Mouse (Mus musculus) splenic B cell, adult 2 months (primary cell): ENCODE results near the gene Kcna5.

Source experiments
- DNase-seq: peaks from one replicate; pipeline ENCODE4 v3.0.0-alpha.2; 2011; ENCODE audit warnings: low read depth, low spot score
- H3K27me3 ChIP-seq: 2 replicates; pipeline ENCODE4 v1.6.1; 2012; ENCODE audit warnings: mild to moderate bottlenecking, low read length, moderate library complexity, mixed read lengths; ENCODE audit not compliant: control insufficient read depth, poor library complexity, insufficient read depth, severe bottlenecking
- H3K36me3 ChIP-seq: 2 replicates; pipeline ENCODE4 v1.6.1; 2012; ENCODE audit warnings: mild to moderate bottlenecking, low read length, moderate library complexity, mixed read lengths; ENCODE audit not compliant: control insufficient read depth, poor library complexity, insufficient read depth, severe bottlenecking

The Kcna5 gene

GRCm38 (mm10) chr6:126560036-126560435 lies 24.8 kb upstream of the Kcna5 start:
- no peaks in the 10 kb centered on the region for H3K36me3 ChIP-seq
- DNase-seq: no peak

GRCm38 (mm10) chr6:126558276-126558675 lies 23.1 kb upstream of the Kcna5 start:
- H3K36me3 ChIP-seq: no peaks in the 10 kb centered on the region
- no peak for DNase-seq
- no peaks in the 10 kb centered on the region for H3K27me3 ChIP-seq

More at GRCm38 (mm10) chr6:126560036-126560435, 24.8 kb upstream of the Kcna5 start:
- H3K27me3 ChIP-seq: no peaks in the 10 kb centered on the region

- Histone ChIP-seq H3K27me3 (no peaks in the 10 kb centered on the region), H3K36me3 (no peaks in the 10 kb centered on the region)
- DNase-seq: no peak
Measured at GRCm38 (mm10) chr6:126553812-126554211, 18.6 kb upstream of the Kcna5 start.

- no peaks in the 10 kb centered on the region for H3K36me3 ChIP-seq
- H3K27me3 ChIP-seq: no peaks in the 10 kb centered on the region
- peak; percentile 44 for DNase-seq
Measured at GRCm38 (mm10) chr6:126551862-126552395, 16.7 kb upstream of the Kcna5 start.

GRCm38 (mm10) chr6:126544107-126545036 lies 9.2 kb upstream of the Kcna5 start:
- H3K27me3 ChIP-seq: no peaks in the 10 kb centered on the region
- H3K36me3 ChIP-seq: no peaks in the 10 kb centered on the region
- no peak for DNase-seq

GRCm38 (mm10) chr6:126542724-126543123 lies 7.5 kb upstream of the Kcna5 start:
- Histone ChIP-seq H3K36me3 (no peaks in the 10 kb centered on the region), H3K27me3 (no peaks in the 10 kb centered on the region)
- no peak for DNase-seq

- H3K36me3 ChIP-seq: no peaks in the 10 kb centered on the region
- no peaks in the 10 kb centered on the region for H3K27me3 ChIP-seq
- DNase-seq: no peak
Measured at GRCm38 (mm10) chr6:126537512-126537911, 2.3 kb upstream of the Kcna5 start.

- H3K27me3 ChIP-seq: no peaks in the 10 kb centered on the region
- DNase-seq: no peak
- H3K36me3 ChIP-seq: no peaks in the 10 kb centered on the region
Measured at GRCm38 (mm10) chr6:126536926-126537325, 1.7 kb upstream of the Kcna5 start.

GRCm38 (mm10) chr6:126535911-126536270 lies 679 bp upstream of the Kcna5 start:
- Histone ChIP-seq H3K36me3 (no peaks in the 10 kb centered on the region), H3K27me3 (no peaks in the 10 kb centered on the region)
- no peak for DNase-seq

GRCm38 (mm10) chr6:126534531-126535207 lies 543 bp downstream of the Kcna5 start:
- DNase-seq: no peak
- H3K36me3 ChIP-seq: no peaks in the 10 kb centered on the region
- H3K27me3 ChIP-seq: no peaks in the 10 kb centered on the region

GRCm38 (mm10) chr6:126531306-126531705 lies 3.9 kb downstream of the Kcna5 start:
- no peaks in the 10 kb centered on the region for H3K27me3 ChIP-seq
- no peaks in the 10 kb centered on the region for H3K36me3 ChIP-seq
- no peak for DNase-seq

GRCm38 (mm10) chr6:126530019-126530418 lies 5.2 kb downstream of the Kcna5 start:
- DNase-seq: no peak
- Histone ChIP-seq H3K36me3 (no peaks in the 10 kb centered on the region), H3K27me3 (no peaks in the 10 kb centered on the region)

GRCm38 (mm10) chr6:126514720-126515119 lies 20.5 kb downstream of the Kcna5 start:
- Histone ChIP-seq H3K27me3 (no peaks in the 10 kb centered on the region), H3K36me3 (no peaks in the 10 kb centered on the region)
- no peak for DNase-seq

- Histone ChIP-seq H3K27me3 (no peaks in the 10 kb centered on the region), H3K36me3 (no peaks in the 10 kb centered on the region)
- no peak for DNase-seq
Measured at GRCm38 (mm10) chr6:126513714-126514248, 21.4 kb downstream of the Kcna5 start.

- H3K27me3 ChIP-seq: no peaks in the 10 kb centered on the region
- H3K36me3 ChIP-seq: no peaks in the 10 kb centered on the region
- no peak for DNase-seq
Measured at GRCm38 (mm10) chr6:126513154-126513553, 22.1 kb downstream of the Kcna5 start.
